Mouse (Mus musculus) thymus, postnatal 14 days (tissue): Measurements from ENCODE around the gene Trpt1.

Experiments used
- DNase-seq: peaks from one replicate; pipeline ENCODE4 v3.0.0; 2021

Trpt1 gene

GRCm38 (mm10) chr19:6996006-6996405 is at the start of gene Trpt1, which contains the start of gene Nudt22:
TSS of gene Trpt1 (plus strand) at chr19:6996131.
TSS of gene Nudt22 (minus strand) at chr19:6996117.
- DNase-seq, result peak; percentile 70

GRCm38 (mm10) chr19:6947742-6948141 is 48.2 kb upstream of the Trpt1 start:
- no peak for DNase-seq

GRCm38 (mm10) chr19:6948186-6948585 is 47.7 kb upstream of the Trpt1 start:
- no peak for DNase-seq

- DNase-seq, result no peak
Observed at GRCm38 (mm10) chr19:6949532-6949931, 46.4 kb upstream of the Trpt1 start.

GRCm38 (mm10) chr19:6949951-6950350 is 46.0 kb upstream of the Trpt1 start:
- no peak for DNase-seq

- DNase-seq, result peak; percentile 55
Observed at GRCm38 (mm10) chr19:6950613-6951153, 45.2 kb upstream of the Trpt1 start.

GRCm38 (mm10) chr19:6951381-6951968 is 44.5 kb upstream of the Trpt1 start:
- peak; percentile 85 for DNase-seq

- peak; percentile 65 for DNase-seq
Observed at GRCm38 (mm10) chr19:6951994-6952711, 43.8 kb upstream of the Trpt1 start.

- peak; percentile 53 for DNase-seq
Observed at GRCm38 (mm10) chr19:6952712-6953037, 43.3 kb upstream of the Trpt1 start.

GRCm38 (mm10) chr19:6954046-6954445 is 41.9 kb upstream of the Trpt1 start:
- DNase-seq, result peak; percentile 51

- no peak for DNase-seq
Observed at GRCm38 (mm10) chr19:6955424-6955823, 40.5 kb upstream of the Trpt1 start.

GRCm38 (mm10) chr19:6956461-6956860 is 39.5 kb upstream of the Trpt1 start:
- DNase-seq, result no peak

GRCm38 (mm10) chr19:6968491-6969271 is 27.2 kb upstream of the Trpt1 start:
- DNase-seq, result peak; percentile 61

- DNase-seq, result no peak
Observed at GRCm38 (mm10) chr19:6969291-6969664, 26.7 kb upstream of the Trpt1 start.

- peak; percentile 76 for DNase-seq
Observed at GRCm38 (mm10) chr19:6969665-6970381, 26.1 kb upstream of the Trpt1 start.

GRCm38 (mm10) chr19:6970460-6971085 is 25.4 kb upstream of the Trpt1 start:
- DNase-seq, result no peak

- no peak for DNase-seq
Observed at GRCm38 (mm10) chr19:6971644-6972043, 24.3 kb upstream of the Trpt1 start.

- DNase-seq, result no peak
Observed at GRCm38 (mm10) chr19:6972247-6972917, 23.5 kb upstream of the Trpt1 start.

- DNase-seq, result no peak
Observed at GRCm38 (mm10) chr19:6973581-6974190, 22.2 kb upstream of the Trpt1 start.

GRCm38 (mm10) chr19:6974211-6975205 is 21.4 kb upstream of the Trpt1 start, which contains the start of gene Ppp1r14b:
TSS of gene Ppp1r14b (plus strand) at chr19:6974968.
- peak; percentile 90 for DNase-seq
